Mouse (Mus musculus): ENCODE measurements around the gene Elmo1.

DNA sequence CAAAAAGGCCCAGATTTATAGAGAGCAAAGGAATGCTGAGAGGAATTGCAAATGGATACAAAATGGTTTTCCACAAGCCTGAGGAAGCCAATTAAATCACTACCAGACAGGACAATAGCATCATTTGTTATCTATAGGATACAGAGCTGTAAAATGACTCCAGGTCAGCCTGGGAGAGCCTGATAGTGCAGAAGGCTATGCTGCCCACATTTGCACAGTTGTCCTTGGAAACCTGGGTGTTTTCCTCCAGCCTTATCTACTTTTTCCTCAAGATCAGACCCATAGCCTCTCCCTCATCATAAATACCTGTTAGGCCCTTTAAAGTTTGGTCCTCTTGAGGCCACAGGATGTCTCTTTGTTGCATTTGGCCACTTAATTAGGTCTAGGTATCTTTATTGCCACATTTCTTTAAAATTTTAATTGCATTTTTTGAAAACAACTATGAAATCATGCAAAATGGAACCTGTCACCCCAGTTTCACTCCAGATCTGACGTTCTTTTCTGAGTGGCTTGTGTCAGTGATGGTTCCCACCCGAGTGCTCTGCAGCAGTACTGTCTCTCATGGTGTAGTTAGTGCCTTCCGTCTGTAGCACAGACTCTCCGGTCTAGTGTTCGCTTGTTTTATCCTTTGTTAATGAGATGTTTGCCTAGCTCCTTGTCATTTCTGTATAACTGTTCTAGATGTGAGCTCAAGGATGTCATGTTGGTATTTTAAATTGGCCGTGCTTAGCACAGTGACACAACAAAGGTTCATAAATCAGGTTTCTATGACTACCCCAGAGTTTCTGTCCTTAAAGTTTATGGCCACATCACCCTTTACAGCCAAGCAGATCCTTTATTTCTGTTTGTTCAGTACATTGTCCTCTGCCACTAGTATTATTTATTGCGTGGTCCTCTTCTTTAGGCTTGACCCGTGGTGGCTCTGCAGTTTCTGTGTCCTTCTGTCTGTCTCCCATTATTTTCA lies 167.4 kb downstream of the Elmo1 start:
- TF ChIP-seq ZC3H11A (IDR thresholded peaks at IDR 0.05; ENCODE audit: low read depth, low read length): no peak
- no peak for TF ChIP-seq POLR2A (IDR thresholded peaks at IDR 0.05; ENCODE audit: low read depth, low read length)
- TF ChIP-seq IRF4 (IDR thresholded peaks at IDR 0.05; ENCODE audit: low read depth, low read length): no peak
- TF ChIP-seq EP300 (IDR thresholded peaks at IDR 0.05; ENCODE audit: low read length): no peak
- no peak for TF ChIP-seq JUN (IDR thresholded peaks at IDR 0.05; ENCODE audit: insufficient read depth, low read depth, low read length)
- TF ChIP-seq SMC3 (IDR thresholded peaks at IDR 0.05; ENCODE audit: low read depth, low read length): no peak
- no peak for TF ChIP-seq CTCF (conservative IDR thresholded peaks at IDR 0.05 in 1 of 2, IDR thresholded peaks at IDR 0.05 in 1 of 2; ENCODE audit: low read depth in 2 of 2, low read length in 2 of 2)
- TF ChIP-seq BHLHE40 (IDR thresholded peaks at IDR 0.05; ENCODE audit: low read depth, low read length): no peak
- TF ChIP-seq ZMIZ1 (IDR thresholded peaks at IDR 0.05; ENCODE audit: low read depth, low read length): no peak
- TF ChIP-seq TCF12 (IDR thresholded peaks at IDR 0.05; ENCODE audit: low read depth, low read length): no peak
